Mouse (Mus musculus) cerebellum, adult 2 months (tissue): ENCODE data around the gene Krt90.

Source experiments
- CTCF ChIP-seq: fragments of 200-500 bp; IDR thresholded peaks from 2 replicates; pipeline ENCODE4 v1.5.1; 2011; ENCODE audit warnings: low read depth, mild to moderate bottlenecking, control low read depth, low read length, moderate library complexity, borderline replicate concordance; ENCODE audit not compliant: insufficient read depth
- POLR2A ChIP-seq: fragments of 200-500 bp; IDR thresholded peaks from 2 replicates; pipeline ENCODE4 v1.6.1; 2011; ENCODE audit warnings: low read length, control low read depth, borderline replicate concordance; ENCODE audit not compliant: insufficient read depth

- TF ChIP-seq CTCF (no peak), POLR2A (no peak)
Measured at GRCm38 (mm10) chr15:101552188-101552587, 10.6 kb downstream of the Krt90 start.
